Mouse (Mus musculus): ENCODE results near the gene Rhou. TPM values are rescaled to one million over a fixed set of nuclear protein-coding genes. Genes with fewer than 3 reads are reported as not detected.

Gene Rhou
- polyA plus RNA-seq, 1 experiment from 2014 or later = 4.3 TPM

DNA sequence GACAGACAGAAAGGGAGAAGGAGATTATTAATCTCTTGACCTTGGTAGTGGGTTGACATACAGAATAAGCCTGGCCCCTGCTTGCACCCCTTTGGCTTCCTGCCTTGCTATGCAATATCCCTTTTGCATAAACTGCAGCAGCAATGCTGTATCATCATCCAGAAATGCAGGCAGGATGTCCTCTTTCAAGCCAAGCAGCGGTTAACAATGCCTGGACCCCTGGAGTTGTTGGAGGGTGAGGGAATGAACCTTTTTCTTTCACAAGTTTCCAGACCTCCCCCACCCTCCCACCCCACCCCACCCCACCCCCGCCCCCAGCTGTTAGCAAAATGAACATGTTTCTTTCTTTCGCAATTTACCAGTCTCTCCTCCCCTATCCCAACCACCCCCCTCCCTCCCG lies 15.0 kb downstream of the Rhou start:
- no peak for TF ChIP-seq CTCF (IDR thresholded peaks at IDR 0.05; ENCODE audit: low read depth)
- WGBS = 40% methylated on average over 4 of the region's 4 CpGs

DNA sequence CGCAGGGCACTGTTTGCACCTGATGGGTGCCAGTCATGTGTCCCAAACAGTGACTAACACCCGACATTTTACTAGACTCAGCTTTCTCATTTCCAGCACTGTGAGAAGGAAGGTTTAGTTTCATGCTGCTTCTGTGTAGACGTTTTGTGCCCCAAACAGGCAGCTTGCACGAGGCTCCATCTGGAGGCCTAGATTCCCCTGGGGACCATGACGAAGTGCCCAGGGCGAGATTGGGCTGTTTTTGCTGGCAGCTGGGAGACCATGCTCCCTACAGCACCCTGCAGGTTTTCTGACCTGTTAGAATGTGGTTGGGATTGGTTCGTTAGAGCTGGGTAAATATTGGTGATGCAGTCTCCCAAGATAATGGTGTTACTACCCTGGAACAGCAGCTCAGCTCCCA lies 17.0 kb downstream of the Rhou start:
- Histone ChIP-seq H3K4me1 (replicated peaks; ENCODE audit: insufficient read depth, low read length) (no peaks in the 10 kb centered on the region), H3K9me3 (replicated peaks; ENCODE audit: low read length) (no peaks in the 10 kb centered on the region), H3K27me3 (ENCODE audit: insufficient read depth, low read length) (no peaks in the 10 kb centered on the region), H3K4me2 (ENCODE audit: low read length) (no peak overlapping the region), H3K4me3 (replicated peaks; ENCODE audit: low read depth, low read length) (no peak overlapping the region), H3K27ac (no peak overlapping the region), H3K36me3 (ENCODE audit: insufficient read depth, low read length) (no peaks in the 10 kb centered on the region), H3K9ac (ENCODE audit: low read depth, low read length) (no peak overlapping the region)
- WGBS = 57% methylated on average over 7 of the region's 7 CpGs
- ATAC-seq (replicated peaks; ENCODE audit: low FRiP score, low read depth) = no peak
- TF ChIP-seq CTCF (IDR thresholded peaks at IDR 0.05; ENCODE audit: low read depth) = no peak
- no peak for DNase-seq (ENCODE audit: low spot score)

More for the DNA sequence above, 15.0 kb downstream of the Rhou start:
- H3K36me3 ChIP-seq (ENCODE audit: insufficient read depth, low read length) = no peaks in the 10 kb centered on the region
- no peak overlapping the region for H3K4me2 ChIP-seq (ENCODE audit: low read length)
- no peaks in the 10 kb centered on the region for H3K4me1 ChIP-seq (replicated peaks; ENCODE audit: insufficient read depth, low read length)
- no peaks in the 10 kb centered on the region for H3K27me3 ChIP-seq (ENCODE audit: insufficient read depth, low read length)
- no peak for ATAC-seq (replicated peaks; ENCODE audit: low FRiP score, low read depth)
- H3K9ac ChIP-seq (ENCODE audit: low read depth, low read length) = no peak overlapping the region
- no peaks in the 10 kb centered on the region for H3K9me3 ChIP-seq (replicated peaks; ENCODE audit: low read length)
- H3K4me3 ChIP-seq (replicated peaks; ENCODE audit: low read depth, low read length) = no peak overlapping the region
- DNase-seq (ENCODE audit: low spot score) = no peak
- no peak overlapping the region for H3K27ac ChIP-seq

DNA sequence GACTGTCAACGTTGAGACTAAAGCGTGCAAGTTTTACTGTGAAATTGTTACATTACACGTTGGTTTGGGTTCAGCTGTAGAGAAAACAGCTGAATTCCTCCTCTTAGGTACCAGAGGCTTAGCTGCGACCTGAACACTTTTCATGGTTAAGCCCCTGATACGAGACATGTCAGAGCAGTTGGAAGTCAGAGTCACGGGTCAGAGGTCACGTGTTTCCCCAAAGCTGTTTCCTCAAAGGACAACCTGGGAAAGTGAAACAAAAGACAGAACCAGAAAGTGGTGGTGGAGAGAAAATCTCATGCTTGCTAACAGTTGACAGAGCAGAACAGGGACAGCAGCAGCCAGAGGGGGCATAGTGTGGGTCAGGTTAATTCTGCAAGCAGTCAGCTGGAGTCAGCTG lies 17.7 kb downstream of the Rhou start:
- H3K27ac ChIP-seq = no peak overlapping the region
- no peak overlapping the region for H3K9ac ChIP-seq (ENCODE audit: low read depth, low read length)
- no peaks in the 10 kb centered on the region for H3K4me1 ChIP-seq (replicated peaks; ENCODE audit: insufficient read depth, low read length)
- no peak for DNase-seq (ENCODE audit: low spot score)
- no peaks in the 10 kb centered on the region for H3K36me3 ChIP-seq (ENCODE audit: insufficient read depth, low read length)
- no peak overlapping the region for H3K4me3 ChIP-seq (replicated peaks; ENCODE audit: low read depth, low read length)
- H3K9me3 ChIP-seq (replicated peaks; ENCODE audit: low read length) = no peaks in the 10 kb centered on the region
- 0 out of 2 replicates have a peak, but pooled peaks have one; percentile 3 for TF ChIP-seq CTCF (IDR thresholded peaks at IDR 0.05; ENCODE audit: low read depth)
- no peak for ATAC-seq (replicated peaks; ENCODE audit: low FRiP score, low read depth)
- H3K4me2 ChIP-seq (ENCODE audit: low read length) = no peak overlapping the region
- WGBS = 66% methylated on average over 7 of the region's 7 CpGs
- no peaks in the 10 kb centered on the region for H3K27me3 ChIP-seq (ENCODE audit: insufficient read depth, low read length)

DNA sequence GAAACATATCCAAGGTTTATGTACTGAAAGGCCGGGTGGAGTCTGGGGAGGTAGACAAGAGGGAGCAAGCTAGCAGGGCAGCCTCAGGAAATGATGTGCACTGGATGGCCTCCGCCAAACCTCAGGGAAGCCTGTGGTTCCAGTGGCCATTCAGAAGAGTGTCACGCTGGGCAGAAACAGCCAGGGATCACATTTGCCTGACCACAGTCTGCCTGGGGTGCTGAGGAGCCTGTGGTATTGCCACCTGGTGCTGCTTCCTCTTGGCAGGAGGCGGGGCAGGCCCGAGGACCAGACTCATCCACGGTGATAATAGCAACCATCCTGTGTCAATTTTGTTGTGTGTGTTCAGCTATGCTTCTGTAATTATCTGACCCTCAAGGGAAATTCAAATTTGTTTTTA lies 18.9 kb downstream of the Rhou start:
- WGBS = 80% methylated on average over 6 of the region's 6 CpGs
- Histone ChIP-seq H3K36me3 (ENCODE audit: insufficient read depth, low read length) (no peaks in the 10 kb centered on the region), H3K27ac (no peak overlapping the region), H3K27me3 (ENCODE audit: insufficient read depth, low read length) (no peaks in the 10 kb centered on the region), H3K9ac (ENCODE audit: low read depth, low read length) (no peak overlapping the region), H3K4me2 (ENCODE audit: low read length) (no peak overlapping the region), H3K4me1 (replicated peaks; ENCODE audit: insufficient read depth, low read length) (no peaks in the 10 kb centered on the region), H3K9me3 (replicated peaks; ENCODE audit: low read length) (no peaks in the 10 kb centered on the region), H3K4me3 (replicated peaks; ENCODE audit: low read depth, low read length) (no peak overlapping the region)
- ATAC-seq (replicated peaks; ENCODE audit: low FRiP score, low read depth) (no peak), DNase-seq (ENCODE audit: low spot score) (no peak)
- no peak for TF ChIP-seq CTCF (IDR thresholded peaks at IDR 0.05; ENCODE audit: low read depth)

DNA sequence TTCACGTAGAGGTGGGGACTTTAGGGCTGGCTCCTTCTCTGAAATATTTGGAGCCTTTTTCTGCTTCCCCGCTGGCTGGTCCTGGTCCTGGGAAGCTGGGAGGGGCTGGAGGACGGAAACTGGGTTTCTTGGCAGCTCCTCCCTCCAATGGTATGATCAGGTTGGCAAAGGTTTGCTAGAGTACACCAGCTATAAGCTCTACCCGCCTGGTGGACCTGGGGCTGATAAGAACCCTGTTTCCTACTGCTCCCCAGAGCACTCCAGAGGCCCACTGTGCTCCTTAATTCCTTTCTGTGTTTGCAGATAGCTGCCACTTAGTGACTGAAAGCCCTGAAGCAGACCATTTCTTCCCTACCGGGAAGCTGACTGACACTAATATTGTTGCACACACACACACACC lies 21.9 kb downstream of the Rhou start:
- Histone ChIP-seq H3K4me1 (replicated peaks; ENCODE audit: insufficient read depth, low read length) (no peaks in the 10 kb centered on the region), H3K9me3 (replicated peaks; ENCODE audit: low read length) (no peaks in the 10 kb centered on the region), H3K4me3 (replicated peaks; ENCODE audit: low read depth, low read length) (no peak overlapping the region), H3K9ac (ENCODE audit: low read depth, low read length) (no peak overlapping the region), H3K4me2 (ENCODE audit: low read length) (no peak overlapping the region), H3K27me3 (ENCODE audit: insufficient read depth, low read length) (no peaks in the 10 kb centered on the region), H3K27ac (no peak overlapping the region), H3K36me3 (ENCODE audit: insufficient read depth, low read length) (no peaks in the 10 kb centered on the region)
- DNase-seq (ENCODE audit: low spot score) = no peak
- no peak for TF ChIP-seq CTCF (IDR thresholded peaks at IDR 0.05; ENCODE audit: low read depth)
- 58% methylated on average over 5 of the region's 5 CpGs for WGBS
- ATAC-seq (replicated peaks; ENCODE audit: low FRiP score, low read depth) = no peak

DNA sequence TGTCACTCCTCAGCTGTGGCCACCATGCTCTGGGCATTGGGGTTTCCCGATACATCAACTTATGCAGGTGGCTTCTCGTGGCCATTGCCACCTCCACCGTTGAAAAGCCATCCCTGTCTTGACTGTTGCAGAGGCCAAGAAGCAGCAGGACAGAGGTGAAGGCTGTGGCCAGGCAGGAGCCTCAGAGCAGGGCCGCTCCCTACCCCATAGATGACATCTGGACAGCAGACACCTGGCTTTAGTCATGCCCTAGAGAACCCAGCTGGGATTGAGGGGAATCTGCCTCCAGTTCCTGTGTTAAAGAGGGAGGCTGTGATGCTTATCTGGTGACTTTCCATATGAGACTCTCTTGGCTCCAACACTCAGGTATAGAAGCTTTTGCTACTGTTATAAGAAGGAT lies 24.7 kb downstream of the Rhou start:
- peak; percentile 41 for DNase-seq (ENCODE audit: low spot score)
- Histone ChIP-seq H3K36me3 (ENCODE audit: insufficient read depth, low read length) (no peaks in the 10 kb centered on the region), H3K4me3 (replicated peaks; ENCODE audit: low read depth, low read length) (no peak overlapping the region), H3K9me3 (replicated peaks; ENCODE audit: low read length) (no peaks in the 10 kb centered on the region), H3K27ac (no peak overlapping the region), H3K4me2 (ENCODE audit: low read length) (no peak overlapping the region), H3K4me1 (replicated peaks; ENCODE audit: insufficient read depth, low read length) (0 out of 2 replicates have a peak, but pooled peaks cover 2% of the 10 kb centered on the region), H3K9ac (ENCODE audit: low read depth, low read length) (no peak overlapping the region), H3K27me3 (ENCODE audit: insufficient read depth, low read length) (no peaks in the 10 kb centered on the region)
- no peak for TF ChIP-seq CTCF (IDR thresholded peaks at IDR 0.05; ENCODE audit: low read depth)
- WGBS = 51% methylated on average over 4 of the region's 4 CpGs
- ATAC-seq (replicated peaks; ENCODE audit: low FRiP score, low read depth) = no peak

Data from kidney, postnatal 0 days (tissue).